ENCODE assay signal across 23 mouse cellular contexts in genomic region chr9:118042738-118043137, GRCm38 (mm10). TPM values are rescaled to one million over a fixed set of nuclear protein-coding genes. Genes with fewer than 3 reads are reported as not detected.
DNase-seq lines count a peak whose midpoint lies in the region; ATAC-seq and TF ChIP-seq lines count a peak whose summit lies in the region.
"Had no signal": no experiment of that assay in that cellular context is flagged by ENCODE, and none has a peak within 500 bp of the region (broad histone marks: within the 10 kb centered on the region; RNA-seq: fewer than 3 reads in every experiment).

No protein-coding gene starts in this region.

- no peak for TF ChIP-seq CTCF in midbrain, postnatal 0 days (IDR thresholded peaks at IDR 0.05)

- no peak for TF ChIP-seq POLR2A in myocyte (IDR thresholded peaks at IDR 0.05; ENCODE audit: insufficient read length, low read depth)

- peaks cover 59% of the 10 kb centered on the region for H3K79me2 ChIP-seq in myocyte (ENCODE audit: control insufficient read depth, insufficient read depth)

- peak overlapping the region; percentile 76; the same call in 1 of the 2 replicates for H3K4me2 ChIP-seq in forebrain, embryonic 15.5 days (replicated peaks)
- no peak overlapping the region for H3K4me2 ChIP-seq in forebrain, embryonic 16.5 days (ENCODE audit: low read length)
- H3K4me2 ChIP-seq in intestine, embryonic 14.5 days (ENCODE audit: low read length) = peak overlapping the region; percentile 15; the same call in 1 of the 2 replicates
- no peak overlapping the region for H3K4me2 ChIP-seq in intestine, embryonic 16.5 days (ENCODE audit: low read depth, low read length)
- peak overlapping the region; percentile 78 for H3K4me2 ChIP-seq in midbrain, embryonic 16.5 days (ENCODE audit: low read length)
- no peak overlapping the region for H3K4me2 ChIP-seq in midbrain, postnatal 0 days (ENCODE audit: low read depth, low read length, poor library complexity, severe bottlenecking)
- H3K4me2 ChIP-seq in myocyte (ENCODE audit: low read depth) = peak overlapping the region; percentile 83

- no peaks in the 10 kb centered on the region for H3K27me3 ChIP-seq in forebrain, embryonic 15.5 days
- no peaks in the 10 kb centered on the region for H3K27me3 ChIP-seq in forebrain, embryonic 16.5 days (replicated peaks; ENCODE audit: control insufficient read depth, insufficient read depth, low read length)
- H3K27me3 ChIP-seq in intestine, embryonic 14.5 days (replicated peaks; ENCODE audit: control insufficient read depth, insufficient read depth, low read length) = no peaks in the 10 kb centered on the region
- no peaks in the 10 kb centered on the region for H3K27me3 ChIP-seq in intestine, embryonic 16.5 days (replicated peaks; ENCODE audit: control insufficient read depth, insufficient read depth, low read length)
- no peaks in the 10 kb centered on the region for H3K27me3 ChIP-seq in midbrain, embryonic 16.5 days (ENCODE audit: control insufficient read depth, insufficient read depth, low read depth, low read length)
- H3K27me3 ChIP-seq in midbrain, postnatal 0 days (ENCODE audit: insufficient read depth, low read length) = no peaks in the 10 kb centered on the region
- no peaks in the 10 kb centered on the region for H3K27me3 ChIP-seq in myocyte (ENCODE audit: control insufficient read depth, insufficient read depth, insufficient read length)
- H3K27me3 ChIP-seq: embryonic facial prominence, embryonic 13.5 days had no signal

- 0 out of 2 replicates have a peak, but pooled peaks cover 2% of the 10 kb centered on the region for H3K36me3 ChIP-seq in forebrain, embryonic 15.5 days
- H3K36me3 ChIP-seq in forebrain, embryonic 16.5 days (ENCODE audit: control insufficient read depth, insufficient read depth) = no peaks in the 10 kb centered on the region
- peaks cover 6% of the 10 kb centered on the region; the same call in 1 of the 2 replicates for H3K36me3 ChIP-seq in intestine, embryonic 14.5 days (ENCODE audit: control insufficient read depth, insufficient read depth, low read length)
- no peaks in the 10 kb centered on the region for H3K36me3 ChIP-seq in intestine, embryonic 16.5 days (ENCODE audit: control insufficient read depth, insufficient read depth, low read length)
- no peaks in the 10 kb centered on the region; the same call in 1 of the 2 replicates for H3K36me3 ChIP-seq in midbrain, embryonic 16.5 days (ENCODE audit: control insufficient read depth, insufficient read depth, low read length)
- no peaks in the 10 kb centered on the region for H3K36me3 ChIP-seq in midbrain, postnatal 0 days (ENCODE audit: insufficient read depth, low read length)
- peaks cover 2% of the 10 kb centered on the region for H3K36me3 ChIP-seq in myocyte (ENCODE audit: control insufficient read depth, insufficient read depth)
- H3K36me3 ChIP-seq: embryonic facial prominence, embryonic 13.5 days had no signal

- WGBS in forebrain, embryonic 15.5 days = 93% methylated on average over 4 of the region's 4 CpGs
- 83% methylated on average over 4 of the region's 4 CpGs for WGBS in forebrain, embryonic 16.5 days
- WGBS in intestine, embryonic 14.5 days = 83% methylated on average over 4 of the region's 4 CpGs
- WGBS in intestine, embryonic 16.5 days = 82% methylated on average over 4 of the region's 4 CpGs
- 93% methylated on average over 4 of the region's 4 CpGs for WGBS in midbrain, embryonic 16.5 days
- WGBS in midbrain, postnatal 0 days = 91% methylated on average over 4 of the region's 4 CpGs

- H3K9ac ChIP-seq in forebrain, embryonic 15.5 days (replicated peaks) = no peak overlapping the region
- H3K9ac ChIP-seq in forebrain, embryonic 16.5 days (replicated peaks; ENCODE audit: low read depth, low read length) = no peak overlapping the region
- H3K9ac ChIP-seq in intestine, embryonic 14.5 days (ENCODE audit: low read length) = no peak overlapping the region
- no peak overlapping the region for H3K9ac ChIP-seq in intestine, embryonic 16.5 days (ENCODE audit: low read depth, low read length)
- H3K9ac ChIP-seq in midbrain, embryonic 16.5 days (ENCODE audit: low read depth, low read length) = no peak overlapping the region
- no peak overlapping the region for H3K9ac ChIP-seq in midbrain, postnatal 0 days (replicated peaks; ENCODE audit: low read length, poor library complexity, severe bottlenecking)
- H3K9ac ChIP-seq: embryonic facial prominence, embryonic 13.5 days had no signal

- H3K9me3 ChIP-seq in forebrain, embryonic 15.5 days = no peaks in the 10 kb centered on the region
- no peaks in the 10 kb centered on the region for H3K9me3 ChIP-seq in forebrain, embryonic 16.5 days (ENCODE audit: control insufficient read depth, low read length)
- no peaks in the 10 kb centered on the region for H3K9me3 ChIP-seq in intestine, embryonic 14.5 days (ENCODE audit: control insufficient read depth, low read length)
- H3K9me3 ChIP-seq in intestine, embryonic 16.5 days (ENCODE audit: control insufficient read depth, low read length) = no peaks in the 10 kb centered on the region
- no peaks in the 10 kb centered on the region for H3K9me3 ChIP-seq in midbrain, embryonic 16.5 days (replicated peaks; ENCODE audit: control insufficient read depth, low read length, poor library complexity, severe bottlenecking)
- no peaks in the 10 kb centered on the region for H3K9me3 ChIP-seq in midbrain, postnatal 0 days (ENCODE audit: low read length)
- H3K9me3 ChIP-seq: embryonic facial prominence, embryonic 13.5 days; heart, embryonic 10.5 days; limb, embryonic 10.5 days had no signal

- ATAC-seq in forebrain, embryonic 15.5 days (replicated peaks) = no peak
- no peak for ATAC-seq in forebrain, embryonic 16.5 days
- no peak for ATAC-seq in intestine, embryonic 14.5 days (replicated peaks; ENCODE audit: low FRiP score, low TSS enrichment, low read depth)
- no peak for ATAC-seq in intestine, embryonic 16.5 days
- ATAC-seq in midbrain, embryonic 16.5 days = no peak
- ATAC-seq in midbrain, postnatal 0 days (ENCODE audit: low FRiP score) = no peak
- ATAC-seq: forebrain, embryonic 14.5 days had no signal

- no peak overlapping the region for H3K4me3 ChIP-seq in forebrain, embryonic 15.5 days
- no peak overlapping the region for H3K4me3 ChIP-seq in forebrain, embryonic 16.5 days (replicated peaks; ENCODE audit: low read length)
- no peak overlapping the region for H3K4me3 ChIP-seq in intestine, embryonic 14.5 days (ENCODE audit: low read depth, low read length)
- no peak overlapping the region for H3K4me3 ChIP-seq in intestine, embryonic 16.5 days (ENCODE audit: low read length)
- no peak overlapping the region for H3K4me3 ChIP-seq in midbrain, embryonic 16.5 days (ENCODE audit: low read depth, low read length)
- no peak overlapping the region for H3K4me3 ChIP-seq in midbrain, postnatal 0 days (ENCODE audit: low read depth, low read length)
- H3K4me3 ChIP-seq in myocyte = no peak overlapping the region
- H3K4me3 ChIP-seq: embryonic facial prominence, embryonic 13.5 days; layer of hippocampus, adult 2 months; limb, embryonic 10.5 days had no signal

- DNase-seq in intestine, embryonic 14.5 days (ENCODE audit: low spot score) = no peak
- DNase-seq in midbrain, postnatal 0 days (ENCODE audit: low spot score) = no peak
- DNase-seq in thymus, postnatal 36 days = no peak
- DNase-seq: adrenal gland, postnatal 25 days; cerebellum, adult 8-10 months; cerebellum, postnatal 36 days; embryo, embryonic 11 days; gastrocnemius, postnatal 10 days; heart, postnatal 10 days; kidney, adult 8-10 months; kidney, postnatal 14 days; thymus, postnatal 14 days had no signal

- H3K4me1 ChIP-seq in forebrain, embryonic 15.5 days = peaks cover 27% of the 10 kb centered on the region
- H3K4me1 ChIP-seq in forebrain, embryonic 16.5 days (replicated peaks; ENCODE audit: control insufficient read depth, insufficient read depth, low read length) = peaks cover 23% of the 10 kb centered on the region
- peaks cover 17% of the 10 kb centered on the region for H3K4me1 ChIP-seq in intestine, embryonic 14.5 days (replicated peaks; ENCODE audit: control insufficient read depth, insufficient read depth, low read length)
- peaks cover 17% of the 10 kb centered on the region for H3K4me1 ChIP-seq in intestine, embryonic 16.5 days (ENCODE audit: control insufficient read depth, insufficient read depth, low read length)
- peaks cover 28% of the 10 kb centered on the region for H3K4me1 ChIP-seq in midbrain, embryonic 16.5 days (ENCODE audit: control insufficient read depth, insufficient read depth, low read length)
- peaks cover 9% of the 10 kb centered on the region; the same call in 1 of the 2 replicates for H3K4me1 ChIP-seq in midbrain, postnatal 0 days (ENCODE audit: insufficient read depth, low read length)

- H3ac ChIP-seq in myocyte (ENCODE audit: control insufficient read depth, insufficient read length) = no peak overlapping the region

- no peak overlapping the region for H3K27ac ChIP-seq in forebrain, embryonic 15.5 days (replicated peaks)
- no peak overlapping the region for H3K27ac ChIP-seq in forebrain, embryonic 16.5 days (ENCODE audit: low read length)
- no peak overlapping the region for H3K27ac ChIP-seq in intestine, embryonic 14.5 days (ENCODE audit: low read depth)
- H3K27ac ChIP-seq in intestine, embryonic 16.5 days (ENCODE audit: low read length) = no peak overlapping the region
- no peak overlapping the region for H3K27ac ChIP-seq in midbrain, embryonic 16.5 days (ENCODE audit: low read length)
- H3K27ac ChIP-seq in midbrain, postnatal 0 days (ENCODE audit: low read depth, low read length) = no peak overlapping the region
- H3K27ac ChIP-seq: embryonic facial prominence, embryonic 13.5 days; heart, embryonic 10.5 days; layer of hippocampus, adult 2 months; limb, embryonic 10.5 days; macrophage had no signal

TF ChIP-seq in myocyte, 11 proteins besides CTCF, POLR2A, EP300 and RAD21:
- TF ChIP-seq POLR2AphosphoS2 (IDR thresholded peaks at IDR 0.05; ENCODE audit: insufficient read length, low read depth) = no peak

RNA-seq across cellular contexts. Expression of gene Azi2, which starts 2.4 kb away (rescaled TPM):
- polyA plus RNA-seq in forebrain, embryonic 15.5 days (2015; fragmentation: Nextera tagmentation; extraction: Ambion mirVana) = 82.4 and 87.4 TPM in 2 replicates
- polyA plus RNA-seq in forebrain, embryonic 16.5 days (2015; fragmentation: Nextera tagmentation; extraction: Ambion mirVana) = 87.2 and 92.4 TPM in 2 replicates
- 78.2 and 89.0 TPM in 2 replicates for polyA plus RNA-seq in intestine, embryonic 14.5 days (2014; fragmentation: Nextera tagmentation; extraction: Ambion mirVana)
- 68.3 and 71.3 TPM in 2 replicates for polyA plus RNA-seq in intestine, embryonic 16.5 days (2015; fragmentation: Nextera tagmentation; extraction: Ambion mirVana)
- 72.7 and 75.2 TPM in 2 replicates for polyA plus RNA-seq in midbrain, embryonic 16.5 days (2015; fragmentation: Nextera tagmentation; extraction: Ambion mirVana)
- total RNA-seq in midbrain, postnatal 0 days (2014; rRNA removed) = 64.1 and 83.1 TPM in 2 replicates
- polyA plus RNA-seq in midbrain, postnatal 0 days (2015; fragmentation: Nextera tagmentation; extraction: Ambion mirVana) = 53.6 and 64.5 TPM in 2 replicates
- polyA plus RNA-seq in myocyte (2012; fragmentation: generic; extraction: Trizol) = 21.6 TPM

Comparison
In these comparisons a context has a peak if more than half of its experiments do, and no peak if none do; other contexts are left out.
1. H3K4me2 ChIP-seq: peak in forebrain, embryonic 15.5 days (single experiment), intestine, embryonic 14.5 days (single experiment), midbrain, embryonic 16.5 days (single experiment) and myocyte (single experiment); none in forebrain, embryonic 16.5 days (single experiment), intestine, embryonic 16.5 days (single experiment) and midbrain, postnatal 0 days (single experiment).